Mouse (Mus musculus) midbrain, embryonic 10.5 days (tissue): ENCODE data around the gene Chfr. TPM values are rescaled to one million over a fixed set of nuclear protein-coding genes. Genes with fewer than 3 reads are reported as not detected.
"Not testable (repeated sequence)": the region's sequence is repeated elsewhere in the genome, so short reads cannot be mapped to it uniquely, and the experiment has no call there.

Experiments used
- DNase-seq: peaks from one replicate; pipeline ENCODE4 v3.0.0-alpha.2; 2017; ENCODE audit warnings: low spot score
- H3K27ac ChIP-seq: fragments of 300-500 bp; sonication (generic); replicated peaks from 2 replicates; pipeline ENCODE4 v1.5.1; 2016; ENCODE audit warnings: mild to moderate bottlenecking
- H3K27me3 ChIP-seq: fragments of 300-500 bp; sonication (generic); 2 replicates; pipeline ENCODE4 v1.6.1; 2016; ENCODE audit warnings: low read depth, mild to moderate bottlenecking; ENCODE audit not compliant: poor library complexity, severe bottlenecking
- H3K36me3 ChIP-seq: fragments of 300-500 bp; sonication (generic); 2 replicates; pipeline ENCODE4 v1.6.1; 2016; ENCODE audit warnings: mild to moderate bottlenecking, moderate library complexity
- H3K4me1 ChIP-seq: fragments of 300-500 bp; sonication (generic); 2 replicates; pipeline ENCODE4 v1.6.1; 2016
- H3K4me3 ChIP-seq: fragments of 300-500 bp; sonication (generic); 2 replicates; pipeline ENCODE4 v1.5.1; 2016; ENCODE audit warnings: mild to moderate bottlenecking, moderate library complexity
- H3K9me3 ChIP-seq: fragments of 300-500 bp; sonication (generic); replicated peaks from 2 replicates; pipeline ENCODE4 v1.6.1; 2016; ENCODE audit warnings: mild to moderate bottlenecking
- WGBS: fragments of 180-500 bp; shearing (Covaris S2); methylation state at CpG from one replicate; pipeline ENCODE4 v1.1.7; 2016; 5-methylcytosine and 5-hydroxymethylcytosine counted together
- polyA plus RNA-seq: library from polyadenylated mRNA; unstranded; fragments of >200 nt; fragmentation: Nextera tagmentation; extraction: Ambion mirVana; gene quantifications from 2 replicates; pipeline ENCODE4 v1.2.1, GENCODE M21; 2016

Gene Chfr
- polyA plus RNA-seq, 1 experiment from 2014 or later = 53.4 TPM

DNA sequence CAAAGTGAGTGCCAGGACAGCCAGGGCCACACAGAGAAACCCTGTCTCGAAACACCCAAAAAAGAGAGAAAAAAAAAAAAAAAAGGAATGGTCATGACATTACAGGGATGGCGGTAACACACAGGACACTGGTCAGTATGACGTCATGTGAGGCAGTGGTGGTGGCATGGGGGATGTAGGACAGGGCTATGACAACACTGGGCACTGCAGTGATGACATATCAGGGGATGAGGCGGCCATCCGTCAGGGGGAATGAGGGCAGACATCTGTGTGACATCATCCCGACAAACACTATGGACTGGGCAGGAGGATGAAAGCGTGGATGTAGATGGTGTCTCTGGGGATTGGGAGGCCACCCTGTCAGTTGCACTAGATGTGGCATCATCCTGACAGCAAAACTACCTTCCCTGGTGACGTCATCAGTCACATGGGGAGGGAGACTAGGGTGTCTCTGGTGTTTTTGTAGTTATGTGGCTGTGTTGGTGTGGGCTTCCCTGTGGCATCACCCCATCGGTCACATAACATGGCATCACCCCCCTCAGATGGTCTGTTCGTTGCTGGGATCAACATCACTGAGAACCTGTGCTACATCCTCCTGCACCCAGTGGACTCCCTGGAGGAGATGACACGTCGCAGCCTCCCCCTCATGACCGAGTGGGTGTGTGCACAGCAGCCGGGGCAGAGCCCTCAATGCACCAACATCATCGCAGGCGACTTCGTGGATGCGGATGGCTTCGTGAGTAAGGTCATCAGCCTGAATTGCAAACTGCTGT is 32.6 kb upstream of the Chfr start:
- H3K9me3 ChIP-seq = no peaks in the 10 kb centered on the region; the same call in 1 of the 2 replicates
- H3K27ac ChIP-seq = no peak overlapping the region
- no peak overlapping the region for H3K4me3 ChIP-seq
- H3K27me3 ChIP-seq = peaks cover 24% of the 10 kb centered on the region
- peaks cover 48% of the 10 kb centered on the region for H3K4me1 ChIP-seq
- DNase-seq = no peak
- peaks cover 47% of the 10 kb centered on the region for H3K36me3 ChIP-seq
- 94% methylated on average over 19 of the region's 19 CpGs for WGBS

DNA sequence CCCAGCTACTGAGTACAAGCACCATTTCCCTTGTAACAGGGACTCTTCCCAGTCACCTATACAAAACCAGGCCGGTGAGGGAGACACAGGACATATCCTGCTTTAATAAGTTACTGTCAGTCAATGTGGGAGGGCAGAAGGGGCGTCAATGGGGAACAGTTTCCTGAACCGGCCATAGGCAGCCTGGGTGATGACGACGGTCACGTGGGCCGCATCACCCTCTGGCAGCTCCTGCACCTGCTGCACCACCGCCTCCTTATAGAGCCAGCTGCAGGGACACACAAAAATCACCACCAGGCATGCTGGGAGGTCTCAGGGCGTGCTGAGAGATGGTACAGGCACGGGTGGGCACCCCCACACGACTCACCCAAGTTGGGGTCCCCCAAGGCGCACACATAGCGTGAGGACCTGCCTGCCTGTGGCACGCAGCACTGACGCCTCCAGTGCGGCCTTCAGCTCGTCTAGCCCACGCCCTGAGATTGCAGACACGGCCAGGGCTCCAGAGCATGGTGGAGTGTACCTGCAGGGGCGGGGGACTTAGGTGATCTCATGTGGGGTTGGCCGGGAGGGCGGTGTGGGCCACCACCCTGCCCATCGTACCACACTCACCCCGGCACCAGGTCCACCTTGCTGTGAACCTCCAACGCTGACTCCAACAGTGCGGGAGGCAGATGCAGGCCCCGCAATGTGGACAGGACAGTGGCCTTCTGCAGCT is 31.6 kb upstream of the Chfr start:
- Histone ChIP-seq H3K36me3 (peaks cover 47% of the 10 kb centered on the region), H3K4me3 (no peak overlapping the region), H3K27me3 (peaks cover 24% of the 10 kb centered on the region), H3K27ac (no peak overlapping the region), H3K9me3 (no peaks in the 10 kb centered on the region; the same call in 1 of the 2 replicates), H3K4me1 (peaks cover 46% of the 10 kb centered on the region)
- DNase-seq = no peak
- 97% methylated on average over 27 of the region's 27 CpGs for WGBS

- H3K27ac ChIP-seq = no peak overlapping the region
Observed at GRCm38 (mm10) chr5:110104616-110105380, 30.8 kb upstream of the Chfr start.

DNA sequence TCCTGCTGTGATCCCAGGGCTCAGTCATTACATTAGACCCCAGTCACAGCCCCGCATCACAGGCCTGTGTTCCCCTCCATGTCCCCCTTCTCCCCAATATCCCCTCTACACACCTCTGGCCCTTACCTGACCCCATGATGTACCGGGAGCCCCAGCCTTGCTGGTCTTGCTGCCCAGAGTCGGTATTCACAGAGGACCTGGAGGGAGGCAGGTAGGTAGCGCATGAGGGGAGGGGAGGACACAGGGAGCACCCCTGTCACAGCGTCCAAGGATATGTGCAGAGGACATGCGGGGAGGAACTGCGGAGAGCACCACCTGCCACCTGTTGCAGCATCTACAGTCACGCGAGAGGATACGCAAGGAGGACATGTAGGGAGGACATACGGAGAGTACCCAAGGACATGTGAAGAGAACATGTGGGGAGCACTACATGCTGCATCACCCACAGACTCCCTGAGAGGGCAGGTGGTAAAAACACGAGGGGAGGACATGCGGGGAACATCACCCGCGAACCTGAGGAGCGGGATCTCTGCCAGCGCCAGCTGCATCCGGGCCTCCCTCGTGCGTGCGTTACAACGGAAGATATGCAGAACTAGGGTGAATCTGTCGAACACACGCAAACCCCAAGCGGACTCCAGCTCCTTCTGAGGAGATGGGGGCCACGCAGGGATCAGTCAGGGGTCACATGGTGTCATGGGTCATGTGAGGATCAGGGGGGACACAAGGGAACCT is 29.3 kb upstream of the Chfr start:
- Histone ChIP-seq H3K4me1 (peaks cover 32% of the 10 kb centered on the region), H3K4me3 (peak overlapping the region; percentile 92), H3K36me3 (peaks cover 47% of the 10 kb centered on the region), H3K27me3 (peaks cover 10% of the 10 kb centered on the region), H3K9me3 (no peaks in the 10 kb centered on the region; the same call in 1 of the 2 replicates), H3K27ac (no peak overlapping the region)
- 96% methylated on average over 26 of the region's 26 CpGs for WGBS
- no peak for DNase-seq

More at GRCm38 (mm10) chr5:110104616-110105380, 30.8 kb upstream of the Chfr start:
- no peak for DNase-seq
- peaks cover 47% of the 10 kb centered on the region for H3K36me3 ChIP-seq
- peaks cover 39% of the 10 kb centered on the region for H3K4me1 ChIP-seq
- H3K27me3 ChIP-seq = peaks cover 24% of the 10 kb centered on the region
- 95% methylated on average over 36 of the region's 36 CpGs for WGBS
- no peak overlapping the region for H3K4me3 ChIP-seq
- H3K9me3 ChIP-seq = no peaks in the 10 kb centered on the region; the same call in 1 of the 2 replicates

DNA sequence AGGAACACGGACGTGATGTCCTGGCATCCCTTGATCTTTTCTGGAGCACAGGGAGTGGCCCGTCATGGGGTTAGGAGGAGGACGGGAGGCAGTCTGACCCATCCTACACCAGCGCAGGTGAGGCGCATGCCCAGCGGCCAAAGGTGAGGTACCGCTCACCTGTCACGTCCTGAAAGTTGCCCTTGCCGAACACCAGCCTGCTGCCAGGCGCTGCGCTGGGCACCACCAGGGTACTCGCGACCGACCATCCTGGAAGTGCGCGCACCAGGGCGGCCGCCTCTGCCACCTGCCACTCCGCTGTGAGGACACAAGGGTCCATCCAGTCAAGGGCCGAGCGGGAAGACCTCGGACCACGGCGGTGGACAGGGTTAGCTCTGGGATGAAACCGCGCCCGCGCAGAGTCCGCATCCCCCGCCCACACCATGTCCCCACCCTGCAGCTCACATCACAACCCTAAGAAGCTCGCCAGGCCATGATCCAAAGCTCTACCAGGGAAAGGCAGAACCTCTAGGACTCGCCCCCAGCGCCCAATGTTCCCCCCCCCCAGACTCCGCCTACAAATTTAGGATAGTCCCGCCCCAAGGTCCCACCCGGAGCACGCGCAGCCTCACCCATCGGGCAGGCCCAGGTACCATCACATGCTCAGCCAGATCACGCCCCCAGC is 28.6 kb upstream of the Chfr start:
- peaks cover 25% of the 10 kb centered on the region for H3K4me1 ChIP-seq
- DNase-seq = no peak
- peaks cover 53% of the 10 kb centered on the region for H3K36me3 ChIP-seq
- 18% methylated on average over 41 of the region's 41 CpGs for WGBS
- H3K27ac ChIP-seq = peak overlapping the region; percentile 97
- H3K4me3 ChIP-seq = peak overlapping the region; percentile 92
- H3K9me3 ChIP-seq = no peaks in the 10 kb centered on the region; the same call in 1 of the 2 replicates
- peaks cover 3% of the 10 kb centered on the region for H3K27me3 ChIP-seq

DNA sequence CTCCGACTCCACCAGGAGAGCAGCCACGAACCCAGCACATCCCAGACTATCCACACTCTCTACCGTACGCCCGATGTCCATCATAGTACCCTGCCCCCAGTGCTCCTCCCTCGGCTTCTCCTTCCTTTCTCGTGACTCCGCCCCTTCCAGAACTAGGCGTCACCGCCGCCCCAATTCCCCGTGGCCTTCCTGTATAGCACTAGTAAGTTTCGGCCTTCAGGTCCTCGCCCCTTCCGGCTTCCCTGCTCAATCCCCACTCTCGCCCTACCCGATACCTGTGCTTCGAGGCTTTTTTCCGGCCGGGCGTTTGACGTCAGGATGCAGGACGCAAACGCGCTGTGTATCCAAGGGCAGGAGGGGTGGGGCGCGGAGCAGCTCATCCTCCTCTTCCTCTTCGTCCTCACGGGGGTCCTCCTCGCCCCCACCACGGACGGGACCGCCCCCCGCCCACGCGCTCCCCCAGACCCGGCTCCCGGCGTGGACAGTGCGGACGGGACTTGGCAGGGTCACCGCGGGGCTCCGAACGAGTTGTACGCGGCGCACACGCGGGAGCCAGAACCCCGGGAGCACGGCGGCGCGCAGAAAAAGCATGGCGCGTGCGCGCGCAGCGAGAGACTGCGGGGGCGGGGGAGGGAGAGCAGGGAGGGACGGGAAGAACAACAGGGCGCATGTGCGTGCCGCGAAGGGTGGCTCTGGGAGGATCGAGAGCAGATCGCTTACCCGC is 27.9 kb upstream of the Chfr start, which contains the start of gene Gtpbp6:
Gene Gtpbp6 (minus strand): TSS at position 617 of the 724 bp plus-strand sequence.
- Histone ChIP-seq H3K4me1 (peaks cover 22% of the 10 kb centered on the region), H3K9me3 (no peaks in the 10 kb centered on the region; the same call in 1 of the 2 replicates), H3K27ac (peak within 1 kb of the TSS; percentile 97), H3K27me3 (no peaks in the 10 kb centered on the region), H3K36me3 (peaks cover 53% of the 10 kb centered on the region), H3K4me3 (peak within 1 kb of the TSS; percentile 92)
- under 1% methylated on average over 71 of the region's 71 CpGs for WGBS
- DNase-seq = peak; percentile 96

- 0% methylated on average over 7 of the region's 7 CpGs for WGBS
- Histone ChIP-seq H3K9me3 (no peaks in the 10 kb centered on the region), H3K27me3 (no peaks in the 10 kb centered on the region), H3K36me3 (peaks cover 53% of the 10 kb centered on the region), H3K4me3 (peak overlapping the region; percentile 92), H3K27ac (peak overlapping the region; percentile 97), H3K4me1 (peaks cover 22% of the 10 kb centered on the region)
- DNase-seq = no peak
Observed at GRCm38 (mm10) chr5:110108305-110108628, 27.4 kb upstream of the Chfr start.

DNA sequence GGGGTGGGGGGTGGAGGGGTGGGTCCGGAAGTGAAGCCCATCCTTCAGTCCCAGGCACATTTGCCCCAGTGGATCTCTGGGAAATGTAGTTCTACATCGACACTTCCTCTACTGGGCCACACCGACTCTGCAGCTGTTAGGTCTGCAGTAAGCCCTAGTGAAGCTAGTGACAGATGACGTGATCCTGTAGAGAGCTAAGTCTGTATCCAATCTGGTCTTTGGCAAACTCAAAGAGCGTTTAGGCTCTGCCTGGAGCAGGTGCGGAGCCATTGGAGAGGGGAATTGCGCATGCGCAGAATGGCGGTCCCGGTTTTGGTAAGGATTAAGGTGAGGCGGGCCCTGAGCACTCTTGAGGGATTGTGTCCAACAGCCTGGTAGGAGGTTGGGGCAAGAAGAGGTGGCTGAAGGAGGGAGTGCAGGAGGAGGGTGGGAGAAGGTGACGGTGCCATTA is 25.6 kb upstream of the Chfr start, which contains the start of gene Zfp605:
Gene Zfp605 (plus strand): TSS at position 102 of the 451 bp plus-strand sequence.
- peaks cover 51% of the 10 kb centered on the region for H3K36me3 ChIP-seq
- H3K4me3 ChIP-seq = peak within 1 kb of the TSS; percentile 77
- H3K9me3 ChIP-seq = no peaks in the 10 kb centered on the region
- DNase-seq = peak; percentile 86
- peak within 1 kb of the TSS; percentile 90 for H3K27ac ChIP-seq
- no peaks in the 10 kb centered on the region for H3K27me3 ChIP-seq
- H3K4me1 ChIP-seq = peaks cover 22% of the 10 kb centered on the region
- WGBS = under 1% methylated on average over 12 of the region's 12 CpGs

GRCm38 (mm10) chr5:110122380-110122779 is 13.3 kb upstream of the Chfr start:
- DNase-seq, H3K4me1 ChIP-seq, H3K27ac ChIP-seq, H3K27me3 ChIP-seq, H3K4me3 ChIP-seq, H3K9me3 ChIP-seq: not testable (repeated sequence)
- WGBS = 82% methylated on average over 3 of the region's 3 CpGs
- peaks cover 90% of the 10 kb centered on the region for H3K36me3 ChIP-seq

- peaks cover 3% of the 10 kb centered on the region; the same call in 1 of the 2 replicates for H3K9me3 ChIP-seq
- H3K4me3 ChIP-seq = peak overlapping the region; percentile 70
- no peak for DNase-seq
- no peaks in the 10 kb centered on the region for H3K27me3 ChIP-seq
- WGBS = 7% methylated on average over 18 of the region's 18 CpGs
- H3K4me1 ChIP-seq = peaks cover 7% of the 10 kb centered on the region
- H3K36me3 ChIP-seq = peaks cover 24% of the 10 kb centered on the region
- H3K27ac ChIP-seq = peak overlapping the region; percentile 82
Observed at GRCm38 (mm10) chr5:110136087-110136464, 434 bp downstream of the Chfr start.

- WGBS = 93% methylated on average over 3 of the region's 3 CpGs
- H3K27ac ChIP-seq = no peak overlapping the region
- no peak for DNase-seq
- no peaks in the 10 kb centered on the region for H3K27me3 ChIP-seq
- peaks cover 7% of the 10 kb centered on the region for H3K4me1 ChIP-seq
- H3K9me3 ChIP-seq = no peaks in the 10 kb centered on the region; the same call in 1 of the 2 replicates
- peaks cover 35% of the 10 kb centered on the region for H3K36me3 ChIP-seq
- no peak overlapping the region for H3K4me3 ChIP-seq
Observed at GRCm38 (mm10) chr5:110137816-110138215, 2.2 kb downstream of the Chfr start.
